Mouse (Mus musculus) bone marrow macrophage, adult 2 months (primary cell): ENCODE measurements around the gene Zan. TPM values are rescaled to one million over a fixed set of nuclear protein-coding genes. Genes with fewer than 3 reads are reported as not detected.

ENCODE experiments used
- H3K27ac ChIP-seq: 2 replicates; pipeline ENCODE4 v1.5.1; 2012; ENCODE audit warnings: low read depth, low read length; ENCODE audit not compliant: insufficient read depth
- H3K4me1 ChIP-seq: 2 replicates; pipeline ENCODE4 v1.6.1; 2012; ENCODE audit warnings: low read length; ENCODE audit not compliant: control insufficient read depth, insufficient read depth
- H3K4me3 ChIP-seq: 2 replicates; pipeline ENCODE4 v1.5.1; 2012; ENCODE audit warnings: mild to moderate bottlenecking, low read length, moderate library complexity; ENCODE audit not compliant: insufficient read depth
- CTCF ChIP-seq: IDR thresholded peaks from 2 replicates; pipeline ENCODE4 v1.5.1; 2012; ENCODE audit warnings: low read depth, mild to moderate bottlenecking, low read length, moderate library complexity
- POLR2A ChIP-seq: IDR thresholded peaks from 2 replicates; pipeline ENCODE4 v1.6.1; 2012; ENCODE audit warnings: mild to moderate bottlenecking, low read depth, low read length, borderline replicate concordance
- polyA plus RNA-seq: library from polyadenylated mRNA; stranded (reverse); fragments of >200 nt; gene quantifications from 2 replicates; pipeline ENCODE4 v1.2.4, GENCODE M21; 2012; ENCODE audit not compliant: missing spikeins, insufficient read depth, insufficient read length

The Zan gene
- polyA plus RNA-seq, 1 experiment, result not detected

- no peak overlapping the region for H3K27ac ChIP-seq
- no peak overlapping the region for H3K4me3 ChIP-seq
- TF ChIP-seq CTCF, result no peak
- no peak for TF ChIP-seq POLR2A
- H3K4me1 ChIP-seq, result no peaks in the 10 kb centered on the region
These were observed 130.5 kb downstream of the Zan start for GRCm38 (mm10) chr5:137346388-137346787.

- Histone ChIP-seq H3K27ac (no peak overlapping the region), H3K4me3 (no peak overlapping the region), H3K4me1 (no peaks in the 10 kb centered on the region)
- TF ChIP-seq POLR2A (no peak), CTCF (no peak)
These were observed 131.0 kb downstream of the Zan start for GRCm38 (mm10) chr5:137345821-137346220.

GRCm38 (mm10) chr5:137343869-137344268 lies 133.0 kb downstream of the Zan start:
- no peak overlapping the region for H3K4me3 ChIP-seq
- H3K4me1 ChIP-seq, result 0 out of 2 replicates have a peak, but pooled peaks cover under 1% of the 10 kb centered on the region
- TF ChIP-seq CTCF (no peak), POLR2A (no peak)
- no peak overlapping the region for H3K27ac ChIP-seq

GRCm38 (mm10) chr5:137343412-137343811 lies 133.5 kb downstream of the Zan start:
- TF ChIP-seq POLR2A (no peak), CTCF (no peak)
- Histone ChIP-seq H3K27ac (no peak overlapping the region), H3K4me1 (0 out of 2 replicates have a peak, but pooled peaks cover 2% of the 10 kb centered on the region), H3K4me3 (no peak overlapping the region)

GRCm38 (mm10) chr5:137342407-137343012 lies 134.4 kb downstream of the Zan start:
- H3K27ac ChIP-seq, result no peak overlapping the region
- no peak overlapping the region for H3K4me3 ChIP-seq
- H3K4me1 ChIP-seq, result peaks cover 7% of the 10 kb centered on the region; the same call in 1 of the 2 replicates
- TF ChIP-seq CTCF (no peak), POLR2A (no peak)

GRCm38 (mm10) chr5:137340222-137340621 lies 136.6 kb downstream of the Zan start:
- Histone ChIP-seq H3K27ac (no peak overlapping the region), H3K4me3 (no peak overlapping the region), H3K4me1 (peaks cover 7% of the 10 kb centered on the region; the same call in 1 of the 2 replicates)
- no peak for TF ChIP-seq POLR2A
- no peak for TF ChIP-seq CTCF

- Histone ChIP-seq H3K4me3 (no peak overlapping the region), H3K27ac (no peak overlapping the region), H3K4me1 (peaks cover 7% of the 10 kb centered on the region; the same call in 1 of the 2 replicates)
- TF ChIP-seq POLR2A (no peak), CTCF (no peak)
These were observed 137.4 kb downstream of the Zan start for GRCm38 (mm10) chr5:137339290-137339979.

- peaks cover 10% of the 10 kb centered on the region; the same call in 1 of the 2 replicates for H3K4me1 ChIP-seq
- peak overlapping the region; percentile 60 for H3K4me3 ChIP-seq
- peak overlapping the region; percentile 48; the same call in 1 of the 2 replicates for H3K27ac ChIP-seq
- TF ChIP-seq CTCF, result no peak
- no peak for TF ChIP-seq POLR2A
These were observed 138.1 kb downstream of the Zan start for GRCm38 (mm10) chr5:137338663-137339289.

- H3K4me1 ChIP-seq, result peaks cover 10% of the 10 kb centered on the region; the same call in 1 of the 2 replicates
- TF ChIP-seq CTCF (no peak), POLR2A (no peak)
- peak overlapping the region; percentile 48; the same call in 1 of the 2 replicates for H3K27ac ChIP-seq
- H3K4me3 ChIP-seq, result peak overlapping the region; percentile 60
These were observed 138.6 kb downstream of the Zan start for GRCm38 (mm10) chr5:137338256-137338655.

- no peak overlapping the region for H3K27ac ChIP-seq
- H3K4me1 ChIP-seq, result peaks cover 14% of the 10 kb centered on the region
- H3K4me3 ChIP-seq, result no peak overlapping the region
- no peak for TF ChIP-seq POLR2A
- TF ChIP-seq CTCF, result no peak
These were observed 139.7 kb downstream of the Zan start for GRCm38 (mm10) chr5:137337190-137337589.
